Comparison of ENCODE assay signal across 42 mouse cellular contexts in the genomic region with DNA sequence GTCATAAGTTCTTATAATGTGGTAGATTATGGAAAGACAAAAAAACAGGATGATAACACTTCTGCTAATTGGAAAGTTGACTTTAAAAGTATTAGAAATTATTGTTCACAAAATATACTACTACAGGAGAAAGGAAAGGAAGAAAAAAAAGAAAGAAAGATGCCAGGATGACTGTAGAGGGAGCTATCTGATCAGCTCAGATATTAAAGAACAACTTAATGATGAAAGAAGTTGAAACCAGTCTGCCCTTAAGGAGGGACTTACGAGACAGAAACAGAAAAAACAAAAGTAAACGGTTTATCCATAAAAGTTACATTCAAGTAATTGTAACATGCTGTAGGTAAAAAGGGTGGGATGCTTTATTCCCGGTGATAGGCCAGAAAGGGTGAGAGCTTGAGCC. TPM values are rescaled to one million over a fixed set of nuclear protein-coding genes. Genes with fewer than 3 reads are reported as not detected.
DNase-seq lines count a peak whose midpoint lies in the region; ATAC-seq and TF ChIP-seq lines count a peak whose summit lies in the region.
"Had no signal": no experiment of that assay in that cellular context is flagged by ENCODE, and none has a peak within 500 bp of the region (broad histone marks: within the 10 kb centered on the region; RNA-seq: fewer than 3 reads in every experiment).

No protein-coding gene starts in this region.

- H3K36me3 ChIP-seq in intestine, postnatal 0 days (ENCODE audit: control insufficient read depth, insufficient read depth): no peaks in the 10 kb centered on the region
- H3K36me3 ChIP-seq in intestine, embryonic 16.5 days (ENCODE audit: control insufficient read depth, insufficient read depth, low read length): no peaks in the 10 kb centered on the region
- H3K36me3 ChIP-seq in CH12.LX (replicated peaks in 1 of 2; ENCODE audit: control insufficient read depth in 1 of 2, insufficient read depth in 1 of 2, low read length in 1 of 2) (no peaks in the 10 kb centered on the region), E14TG2a.4 (ENCODE audit: insufficient read depth, low read length) (peaks cover 35% of the 10 kb centered on the region)
- H3K36me3 ChIP-seq: embryonic facial prominence, embryonic 13.5 days; forebrain, embryonic 10.5 days; limb, embryonic 10.5 days; limb, embryonic 15.5 days; liver, embryonic 13.5 days; midbrain, embryonic 12.5 days; stomach, embryonic 15.5 days had no signal

- no peaks in the 10 kb centered on the region for H3K79me2 ChIP-seq in CH12.LX (replicated peaks; ENCODE audit: control insufficient read depth, extremely low read depth, insufficient read depth, poor library complexity, severe bottlenecking)

- H3K4me3 ChIP-seq in intestine, postnatal 0 days (ENCODE audit: low read depth, low read length): no peak overlapping the region
- H3K4me3 ChIP-seq in intestine, embryonic 16.5 days (ENCODE audit: low read length): no peak overlapping the region
- no peak overlapping the region for H3K4me3 ChIP-seq in CH12.LX (replicated peaks in 1 of 3; ENCODE audit: low read depth in 2 of 3, low read length in 2 of 3, poor library complexity in 1 of 3)
- peak overlapping the region; percentile 74 for H3K4me3 ChIP-seq in E14TG2a.4 (replicated peaks; ENCODE audit: low read length)
- H3K4me3 ChIP-seq: embryonic facial prominence, embryonic 13.5 days; forebrain, embryonic 10.5 days; limb, embryonic 10.5 days; limb, embryonic 15.5 days; liver, embryonic 13.5 days; megakaryocyte, embryonic 14.5 days; midbrain, embryonic 12.5 days; stomach, embryonic 15.5 days had no signal

- dilution Hi-C loops in CH12.LX (cut with MboI; ENCODE audit: extremely low pct_ligation_motif_present, extremely low pct_unique_long_range_greater_than_20kb, low sequenced_read_pairs): no loop called here

- no peaks in the 10 kb centered on the region for H3K4me1 ChIP-seq in intestine, postnatal 0 days (replicated peaks; ENCODE audit: control insufficient read depth, insufficient read depth, low read length)
- H3K4me1 ChIP-seq in intestine, embryonic 16.5 days (ENCODE audit: control insufficient read depth, insufficient read depth, low read length): no peaks in the 10 kb centered on the region
- H3K4me1 ChIP-seq in CH12.LX (ENCODE audit: control insufficient read depth in 1 of 2, insufficient read depth in 2 of 2): no peaks in the 10 kb centered on the region
- H3K4me1 ChIP-seq in E14TG2a.4 (replicated peaks; ENCODE audit: low read depth, low read length): peaks cover 79% of the 10 kb centered on the region
- H3K4me1 ChIP-seq: embryonic facial prominence, embryonic 13.5 days; limb, embryonic 10.5 days; limb, embryonic 15.5 days; liver, embryonic 13.5 days; megakaryocyte, embryonic 14.5 days; stomach, embryonic 15.5 days had no signal

- H3K27me3 ChIP-seq in intestine, postnatal 0 days (replicated peaks; ENCODE audit: control insufficient read depth, insufficient read depth, low read length): no peaks in the 10 kb centered on the region
- no peaks in the 10 kb centered on the region for H3K27me3 ChIP-seq in intestine, embryonic 16.5 days (replicated peaks; ENCODE audit: control insufficient read depth, insufficient read depth, low read length)
- H3K27me3 ChIP-seq in CH12.LX (replicated peaks) (no peaks in the 10 kb centered on the region), E14TG2a.4 (ENCODE audit: insufficient read depth, low read length) (no peaks in the 10 kb centered on the region)
- H3K27me3 ChIP-seq: embryonic facial prominence, embryonic 13.5 days; limb, embryonic 15.5 days; liver, embryonic 13.5 days; megakaryocyte, embryonic 14.5 days; midbrain, embryonic 12.5 days; stomach, embryonic 15.5 days had no signal

- no peak overlapping the region for H3K4me2 ChIP-seq in intestine, postnatal 0 days (replicated peaks; ENCODE audit: low read depth)
- no peak overlapping the region for H3K4me2 ChIP-seq in intestine, embryonic 16.5 days (ENCODE audit: low read depth, low read length)
- no peak overlapping the region for H3K4me2 ChIP-seq in CH12.LX (ENCODE audit: insufficient read depth, low read depth, poor library complexity, severe bottlenecking)
- H3K4me2 ChIP-seq: embryonic facial prominence, embryonic 13.5 days; heart, embryonic 11.5 days; hindbrain, embryonic 14.5 days; limb, embryonic 15.5 days; liver, embryonic 13.5 days; midbrain, embryonic 12.5 days; stomach, embryonic 15.5 days had no signal

- H3K27ac ChIP-seq in intestine, postnatal 0 days (ENCODE audit: low read depth, low read length): no peak overlapping the region
- no peak overlapping the region for H3K27ac ChIP-seq in intestine, embryonic 16.5 days (ENCODE audit: low read length)
- H3K27ac ChIP-seq in CH12.LX (ENCODE audit: insufficient read depth, low read depth): no peak overlapping the region
- H3K27ac ChIP-seq: embryonic facial prominence, embryonic 13.5 days; forebrain, embryonic 10.5 days; hindbrain, embryonic 14.5 days; limb, embryonic 10.5 days; limb, embryonic 15.5 days; liver, embryonic 13.5 days; midbrain, embryonic 12.5 days; stomach, embryonic 15.5 days had no signal

- DNase-seq in CH12.LX (ENCODE audit: extremely low read depth): no peak
- peak; percentile 24 for DNase-seq in brain, adult 2 months (ENCODE audit: low read depth, low spot score)
- DNase-seq in heart, postnatal 4 days: no peak
- no peak for DNase-seq in left cerebral cortex, adult 11 months (ENCODE audit: low spot score)
- DNase-seq: adrenal gland, adult 2 months; B cell, adult 2 months; cerebellum, adult 11 months; gastrocnemius, postnatal 14 days; heart, adult 18-20 months; heart, postnatal 36 days; kidney, adult 8-10 months; kidney, postnatal 10 days; liver, embryonic 13.5 days; lung, adult 18-20 months; lung, postnatal 4 days; retina, postnatal 1 day; right cerebral cortex, postnatal 14 days; thymus, postnatal 25 days had no signal

- TF ChIP-seq CTCF in intestine, postnatal 0 days (IDR thresholded peaks at IDR 0.05; ENCODE audit: low read depth): peak; percentile 30; the same call in 1 of the 2 replicates
- TF ChIP-seq CTCF in CH12.LX (conservative IDR thresholded peaks at IDR 0.05 in 1 of 2, IDR thresholded peaks at IDR 0.05 in 1 of 2; ENCODE audit: low read depth in 2 of 2, low read length in 2 of 2): peak in 1 of 2 experiments; percentile 25; a peak in 1 of 4 replicates
- TF ChIP-seq CTCF in E14TG2a.4 (conservative IDR thresholded peaks at IDR 0.05; ENCODE audit: low read length): no peak

- no peaks in the 10 kb centered on the region for H3K9me3 ChIP-seq in intestine, postnatal 0 days (ENCODE audit: control insufficient read depth)
- H3K9me3 ChIP-seq in intestine, embryonic 16.5 days (ENCODE audit: control insufficient read depth, low read length): no peaks in the 10 kb centered on the region
- no peaks in the 10 kb centered on the region for H3K9me3 ChIP-seq in CH12.LX (replicated peaks; ENCODE audit: low read length)
- H3K9me3 ChIP-seq in E14TG2a.4 (ENCODE audit: low read length): no peaks in the 10 kb centered on the region
- H3K9me3 ChIP-seq: embryonic facial prominence, embryonic 13.5 days; forebrain, embryonic 10.5 days; limb, embryonic 10.5 days; limb, embryonic 15.5 days; liver, embryonic 13.5 days; megakaryocyte, embryonic 14.5 days; midbrain, embryonic 12.5 days; stomach, embryonic 15.5 days had no signal

- TF ChIP-seq RAD21 in CH12.LX (IDR thresholded peaks at IDR 0.05; ENCODE audit: low read depth, low read length): peak; percentile 17

- no peak for ATAC-seq in intestine, postnatal 0 days
- ATAC-seq in intestine, embryonic 16.5 days: no peak
- ATAC-seq: activated CD4-positive, CD25-positive, alpha-beta regulatory T cell, adult 4 months; forebrain, embryonic 16.5 days; inflammation-experienced regulatory T-cells, adult 6 months; lung, postnatal 0 days had no signal

- in situ Hi-C loops in CH12.LX (cut with MboI; ENCODE audit: low pct_ligation_motif_present, low pct_unique_long_range_greater_than_20kb, low sequenced_read_pairs): no loop called here

- H3K9ac ChIP-seq in intestine, postnatal 0 days (ENCODE audit: low read depth, low read length): no peak overlapping the region
- no peak overlapping the region for H3K9ac ChIP-seq in intestine, embryonic 16.5 days (ENCODE audit: low read depth, low read length)
- no peak overlapping the region for H3K9ac ChIP-seq in CH12.LX (ENCODE audit: insufficient read depth, low read depth)
- H3K9ac ChIP-seq: embryonic facial prominence, embryonic 13.5 days; hindbrain, embryonic 14.5 days; limb, embryonic 15.5 days; liver, embryonic 13.5 days; midbrain, embryonic 12.5 days; stomach, embryonic 15.5 days had no signal

- TF ChIP-seq POLR2A in CH12.LX (IDR thresholded peaks at IDR 0.05; ENCODE audit: low read depth, low read length): no peak

- no peak for TF ChIP-seq EP300 in CH12.LX (IDR thresholded peaks at IDR 0.05; ENCODE audit: low read length)

- 66% methylated on average over 3 of the region's 3 CpGs for WGBS in intestine, postnatal 0 days
- 67% methylated on average over 3 of the region's 3 CpGs for WGBS in intestine, embryonic 16.5 days

TF ChIP-seq in CH12.LX, 34 proteins besides CTCF, POLR2A, EP300 and RAD21:
- no peak for TF ChIP-seq SIN3A (IDR thresholded peaks at IDR 0.05; ENCODE audit: low read length)
- TF ChIP-seq GABPA (IDR thresholded peaks at IDR 0.05; ENCODE audit: insufficient replicate concordance, low read depth, low read length): no peak

RNA-seq across cellular contexts. Expression of a gene that starts 28.3 kb away (rescaled TPM):
- polyA plus RNA-seq in intestine, postnatal 0 days (2015; fragmentation: Nextera tagmentation; extraction: Ambion mirVana): not detected in 2 replicates
- not detected in 2 replicates for polyA plus RNA-seq in intestine, embryonic 16.5 days (2015; fragmentation: Nextera tagmentation; extraction: Ambion mirVana)
- total RNA-seq in CH12.LX (2012; rRNA removed) (not detected in 2 replicates), CH12.LX (2014; rRNA removed) (not detected in 2 replicates)
- not detected in 2 replicates for polyA plus RNA-seq in CH12.LX (2012; ENCODE audit: insufficient read length, low read depth)
- not detected for total RNA-seq in heart, postnatal 4 days (2021)
- total RNA-seq: adrenal gland, adult 2 months; adrenal gland, postnatal 4 days; common myeloid progenitor, adult 5-6 weeks; gastrocnemius, postnatal 14 days; heart, adult 18-20 months; heart, postnatal 36 days; layer of hippocampus, postnatal 10 days; monocyte, adult 5-6 weeks had no signal
- polyA plus RNA-seq: activated CD4-positive, CD25-positive, alpha-beta regulatory T cell, adult 4 months; adrenal gland, adult 2 months; embryonic facial prominence, embryonic 13.5 days; forebrain, embryonic 10.5 days; forebrain, embryonic 16.5 days; heart, embryonic 11.5 days; heart, embryonic 16.5 days; hindbrain, embryonic 14.5 days; inflammation-experienced regulatory T-cells, adult 6 months; large intestine, adult 2 months; limb, embryonic 10.5 days; limb, embryonic 15.5 days; liver, embryonic 13.5 days; lung, postnatal 0 days; midbrain, embryonic 12.5 days; neural tube, embryonic 14.5 days; small intestine, adult 2 months; stomach, embryonic 15.5 days had no signal
